Mouse (Mus musculus): ENCODE data around the gene 2610301B20Rik.
A peak's percentile ranks its signal among the peaks of the same experiment; 100 is the strongest.
"Not testable (repeated sequence)": the region's sequence is repeated elsewhere in the genome, so short reads cannot be mapped to it uniquely, and the experiment has no call there.

Gene 2610301B20Rik

DNA sequence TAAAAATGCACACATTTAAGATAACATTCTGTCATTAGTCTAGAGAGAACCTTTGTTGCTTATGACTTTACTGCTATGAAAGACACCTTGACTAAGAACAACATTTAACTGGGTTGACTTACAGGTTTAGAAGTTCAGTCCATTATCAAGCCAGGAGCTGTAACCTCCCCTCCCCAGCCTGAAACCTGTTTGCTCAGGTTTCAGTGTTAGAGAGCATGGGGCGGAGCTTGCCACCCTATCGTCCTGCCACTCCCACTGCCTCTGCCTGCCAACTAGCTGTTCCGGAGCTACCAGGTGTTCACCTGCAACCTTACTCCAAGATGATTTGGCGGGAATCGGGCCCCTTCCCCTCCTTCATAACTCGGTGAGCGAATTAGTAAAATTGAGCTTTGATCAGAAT is 37.1 kb downstream of the 2610301B20Rik start:
- not testable (repeated sequence) for DNase-seq (ENCODE audit: low spot score)

DNA sequence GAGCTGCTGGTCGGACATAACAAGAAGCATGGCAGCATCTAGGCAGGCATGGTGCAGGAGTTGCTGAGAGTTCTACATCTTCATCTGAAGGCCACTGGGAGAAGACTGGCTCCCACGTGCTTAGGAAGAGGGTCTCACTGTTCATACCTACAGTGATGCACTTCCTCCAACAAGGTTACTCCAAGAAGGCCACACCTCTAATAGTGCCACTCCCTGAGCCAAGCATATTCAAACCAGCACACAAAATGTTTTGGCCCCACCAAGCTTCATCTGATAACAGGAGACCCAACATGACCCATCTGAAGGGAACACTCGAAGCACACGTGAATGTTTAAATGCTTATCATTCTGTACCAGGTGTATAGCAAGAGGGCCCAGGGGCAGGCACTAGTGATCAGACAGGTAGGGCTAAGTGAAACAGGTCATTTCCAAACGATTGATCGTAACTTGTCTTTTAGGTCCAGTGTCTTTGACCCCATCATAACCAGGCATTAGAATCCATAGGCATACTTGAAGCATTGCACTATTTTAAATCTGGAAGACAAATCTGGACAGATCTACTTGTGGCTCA is 37.7 kb downstream of the 2610301B20Rik start:
- DNase-seq (ENCODE audit: low spot score) = no peak

DNA sequence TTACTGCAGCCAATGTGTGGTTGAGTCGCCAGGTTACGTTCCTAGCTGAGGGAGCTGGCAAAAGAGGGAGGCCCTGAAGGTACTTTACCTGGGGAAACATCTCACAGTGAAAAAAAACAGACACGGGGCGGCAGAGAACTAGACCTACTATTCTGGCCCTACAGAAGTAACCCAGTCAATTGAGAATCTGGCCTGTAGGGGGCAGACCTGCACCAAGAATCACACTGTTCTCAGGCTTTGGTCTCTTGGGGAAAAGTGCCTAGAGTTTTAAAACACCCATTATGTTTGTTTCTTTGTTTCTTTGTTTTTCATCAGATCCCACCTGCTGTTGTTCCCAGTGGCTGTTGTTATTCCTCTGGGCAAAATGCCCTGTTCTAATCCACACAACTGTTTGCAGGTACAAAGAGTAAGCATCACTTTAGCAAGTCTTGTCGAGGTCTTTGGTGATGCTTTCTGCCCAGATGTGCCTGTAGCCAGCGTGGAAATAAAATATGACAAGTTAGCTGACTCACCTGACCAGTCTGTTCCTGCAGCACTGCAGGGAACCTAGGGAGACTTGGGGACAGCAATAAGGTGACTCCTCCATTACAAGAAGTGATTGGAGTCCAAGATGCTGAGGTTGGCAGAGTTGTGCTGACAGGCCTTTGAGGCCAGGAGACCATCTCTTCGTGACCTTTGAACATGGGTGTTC is 38.5 kb downstream of the 2610301B20Rik start:
- peak; percentile 72 for DNase-seq (ENCODE audit: low spot score)

DNA sequence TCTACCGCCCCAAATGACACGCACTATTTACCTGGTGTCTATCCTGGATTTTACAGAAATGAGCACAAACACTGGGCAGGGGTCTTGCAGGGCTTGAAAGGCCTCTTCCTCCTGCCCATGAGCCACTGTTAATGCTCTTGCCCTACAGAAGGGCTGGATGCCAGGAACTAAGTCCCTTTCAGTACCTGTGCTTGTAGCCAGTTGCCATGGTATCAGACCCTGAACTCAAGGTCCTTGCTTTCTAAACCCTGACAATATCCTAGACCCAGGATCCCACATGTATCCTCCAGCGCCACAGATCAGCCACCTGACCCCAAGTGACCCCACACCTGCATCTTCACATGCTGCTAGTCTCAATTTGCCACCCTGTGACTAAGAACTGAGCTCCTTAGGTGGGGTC is 39.1 kb downstream of the 2610301B20Rik start:
- no peak for DNase-seq (ENCODE audit: low spot score)

DNA sequence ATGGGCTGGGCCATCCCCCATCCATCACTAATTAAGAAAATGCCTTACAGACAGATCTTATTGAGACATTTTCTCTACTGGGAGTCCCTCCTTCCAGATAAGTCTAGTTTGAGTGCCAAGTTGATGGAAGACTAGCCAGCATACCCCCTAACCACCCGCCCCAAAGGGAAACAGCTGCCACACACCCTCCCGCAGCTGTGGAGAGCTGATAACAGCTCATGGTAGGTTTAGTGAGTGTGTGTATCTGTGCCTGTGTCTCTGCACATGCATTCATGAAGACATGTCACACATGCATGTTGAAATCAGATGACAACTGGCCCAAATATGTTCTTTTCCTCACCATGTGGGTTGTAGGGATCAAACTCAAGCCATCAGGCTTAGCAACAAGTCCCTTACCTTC is 40.5 kb downstream of the 2610301B20Rik start:
- no peak for DNase-seq (ENCODE audit: low spot score)

DNA sequence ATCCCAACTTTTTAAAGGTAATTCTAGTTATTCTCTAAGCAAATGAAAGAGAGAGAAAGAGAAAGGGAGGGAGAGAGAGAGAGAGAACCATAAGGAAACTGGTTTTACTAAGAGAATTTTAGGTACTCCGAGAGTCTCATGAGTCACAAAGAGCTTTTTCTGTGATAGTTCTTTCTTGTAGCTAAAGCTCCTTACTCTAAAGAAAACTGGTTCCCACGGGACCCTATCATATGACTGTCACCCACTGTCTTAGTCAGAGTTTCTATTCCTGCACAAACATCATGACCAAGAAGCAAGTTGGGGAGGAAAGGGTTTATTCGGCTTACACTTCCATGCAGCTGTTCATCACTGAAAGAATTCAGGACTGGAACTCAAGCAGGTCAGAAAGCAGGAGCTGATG is 41.0 kb downstream of the 2610301B20Rik start:
- DNase-seq (ENCODE audit: low spot score) = no peak

DNA sequence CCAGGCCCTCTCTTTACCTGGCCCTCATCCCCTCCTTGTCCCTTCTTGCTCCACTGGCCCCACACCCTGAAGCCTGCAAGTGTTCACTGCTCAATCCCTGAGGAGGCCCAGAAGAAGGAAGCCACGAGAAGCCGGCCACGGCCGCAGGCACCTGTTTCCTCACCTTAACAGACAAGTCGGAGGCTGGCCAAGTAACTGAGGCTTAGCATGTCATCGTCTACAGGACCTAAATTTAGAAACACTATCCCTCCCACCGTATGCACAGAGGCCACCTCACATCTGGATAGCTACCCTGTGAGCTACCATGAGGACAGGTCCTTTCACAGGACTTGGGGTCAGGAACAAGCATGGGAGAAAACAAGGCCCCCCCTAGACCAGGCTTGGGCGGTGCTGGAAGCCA is 44.1 kb downstream of the 2610301B20Rik start:
- DNase-seq (ENCODE audit: low spot score) = no peak

DNA sequence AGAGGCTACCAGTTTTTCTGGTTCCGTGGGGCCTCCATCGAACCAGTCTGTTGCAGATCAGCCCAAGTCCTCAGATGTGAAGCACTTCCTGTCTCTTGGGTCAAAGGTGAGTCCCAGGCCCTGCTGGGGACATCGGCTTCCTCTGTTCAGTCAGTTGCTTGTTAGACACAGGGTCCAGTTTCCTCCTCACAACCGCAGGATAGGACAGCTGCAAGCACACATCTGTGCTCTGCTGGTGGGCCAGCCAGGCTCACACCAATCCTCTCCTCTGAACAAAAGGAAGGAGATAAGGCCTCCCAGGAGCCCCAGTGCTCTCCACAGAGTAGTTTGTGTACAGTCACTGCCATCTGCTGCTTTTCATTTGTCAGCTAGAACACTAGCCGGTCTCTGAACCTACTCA is 44.8 kb downstream of the 2610301B20Rik start:
- no peak for DNase-seq (ENCODE audit: low spot score)

DNA sequence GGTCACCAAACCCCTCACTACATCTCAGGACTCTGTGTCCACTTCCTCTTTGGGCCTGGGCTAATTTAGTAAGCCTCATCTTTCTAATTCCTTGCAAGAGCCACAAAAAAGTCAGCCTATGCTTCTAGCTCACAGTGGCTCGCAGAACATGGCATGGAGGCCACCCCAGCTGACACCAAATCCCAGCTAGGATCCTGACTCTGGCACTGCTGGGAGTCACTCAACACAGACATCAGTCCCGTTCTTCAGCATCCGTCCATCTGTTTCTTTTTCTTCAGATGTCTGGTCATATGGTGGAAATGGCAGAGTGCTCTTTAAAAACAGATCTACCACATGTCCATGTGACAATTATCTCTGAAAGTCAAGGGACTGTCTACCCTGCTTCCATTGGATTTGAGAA is 45.2 kb downstream of the 2610301B20Rik start:
- no peak for DNase-seq (ENCODE audit: low spot score)

DNA sequence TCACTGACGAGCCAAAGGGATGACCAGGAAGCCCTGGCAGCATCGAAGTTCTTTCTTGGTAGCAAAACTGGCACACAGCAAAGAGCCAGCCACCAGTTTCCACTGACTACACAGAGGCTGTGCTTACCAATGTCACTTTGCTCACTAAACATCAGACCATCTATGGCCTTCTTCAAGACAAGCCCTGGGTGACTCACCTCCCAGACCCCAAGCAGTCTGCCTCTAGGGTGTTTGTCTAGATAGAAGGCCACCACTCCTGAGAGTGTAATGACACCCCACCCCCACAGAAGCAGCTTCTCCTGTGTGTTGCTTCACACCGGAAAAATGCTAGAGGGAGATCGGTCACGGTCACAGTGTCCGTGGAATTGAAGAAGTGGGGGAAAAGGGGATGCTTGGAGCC is 45.7 kb downstream of the 2610301B20Rik start:
- no peak for DNase-seq (ENCODE audit: low spot score)

DNA sequence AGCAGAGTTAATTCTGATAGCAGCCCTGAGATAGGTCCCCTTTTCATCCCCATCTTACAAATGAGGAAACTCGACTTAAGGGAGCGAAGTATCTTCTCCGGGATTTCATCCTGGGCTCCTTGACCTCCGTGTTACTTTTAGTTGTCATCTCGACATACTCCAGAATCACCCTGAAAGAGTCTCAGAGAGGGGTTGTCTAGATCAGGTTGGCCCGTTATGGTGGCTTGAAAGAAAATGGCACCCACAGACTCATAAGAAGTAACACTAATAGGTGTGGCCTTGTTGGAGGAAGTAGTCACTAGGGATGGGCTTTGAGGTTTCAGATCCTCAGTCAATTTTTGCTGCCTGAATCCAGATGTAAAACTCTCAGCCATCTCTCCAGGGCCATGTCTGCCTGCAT is 46.3 kb downstream of the 2610301B20Rik start:
- DNase-seq (ENCODE audit: low spot score) = no peak

DNA sequence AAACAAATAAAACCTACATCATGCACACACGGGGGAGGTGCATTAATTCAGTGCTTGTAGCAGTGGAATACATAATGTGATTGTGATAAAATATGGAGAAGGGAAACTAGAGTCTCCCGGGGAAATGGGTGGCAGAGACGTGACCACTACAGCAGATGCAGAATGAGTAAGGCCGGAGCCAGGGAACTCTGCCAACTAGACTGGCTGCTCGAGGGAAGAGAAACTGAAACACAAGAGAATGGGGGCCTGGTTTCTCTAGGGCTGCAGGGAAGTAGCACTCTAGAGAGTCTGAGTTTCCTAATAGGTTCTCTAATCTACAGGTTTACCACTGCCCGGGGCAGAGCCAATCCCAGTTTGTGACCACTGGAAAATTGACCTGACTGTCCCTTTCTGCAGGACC is 48.9 kb downstream of the 2610301B20Rik start:
- peak; percentile 57 for DNase-seq (ENCODE audit: low spot score)

DNA sequence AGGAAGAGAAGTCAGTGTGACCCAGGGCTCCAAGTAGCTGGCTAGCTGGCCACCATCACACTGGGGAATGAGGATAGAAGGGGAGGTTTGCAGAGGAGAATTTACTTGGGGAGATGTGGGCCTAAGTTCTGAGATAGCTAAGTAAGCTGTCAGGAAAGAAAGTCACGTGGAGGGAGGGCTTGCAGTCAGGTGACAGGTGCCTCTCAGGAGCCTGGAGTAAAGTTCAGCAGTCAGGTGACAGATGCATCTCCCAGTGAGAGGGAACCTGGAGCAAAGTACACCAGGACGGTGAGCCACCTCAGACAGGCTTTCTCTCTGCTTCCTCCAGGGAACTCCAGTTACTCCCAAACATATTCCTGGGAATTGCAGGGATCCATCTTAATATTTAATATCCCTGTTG is 49.8 kb downstream of the 2610301B20Rik start:
- no peak for DNase-seq (ENCODE audit: low spot score)

DNA sequence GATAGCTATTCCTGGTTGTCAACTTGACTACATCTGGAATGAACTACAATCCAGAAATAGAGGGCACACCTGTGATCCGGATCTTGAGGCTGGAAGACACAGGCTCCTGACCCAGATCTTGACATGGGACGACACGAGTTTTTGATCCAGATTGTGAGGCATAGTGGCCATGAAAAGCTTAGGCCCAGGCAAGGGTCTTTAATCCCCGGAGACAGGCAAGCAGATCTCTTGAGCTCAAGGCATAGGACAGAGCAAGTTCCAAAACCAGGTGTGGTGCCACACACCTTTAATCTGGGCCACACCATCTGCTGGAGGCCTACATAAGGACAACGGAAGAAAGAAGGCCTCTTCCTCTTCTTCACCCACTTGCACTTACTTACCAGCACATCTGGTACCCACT is 50.2 kb downstream of the 2610301B20Rik start:
- no peak for DNase-seq (ENCODE audit: low spot score)

DNA sequence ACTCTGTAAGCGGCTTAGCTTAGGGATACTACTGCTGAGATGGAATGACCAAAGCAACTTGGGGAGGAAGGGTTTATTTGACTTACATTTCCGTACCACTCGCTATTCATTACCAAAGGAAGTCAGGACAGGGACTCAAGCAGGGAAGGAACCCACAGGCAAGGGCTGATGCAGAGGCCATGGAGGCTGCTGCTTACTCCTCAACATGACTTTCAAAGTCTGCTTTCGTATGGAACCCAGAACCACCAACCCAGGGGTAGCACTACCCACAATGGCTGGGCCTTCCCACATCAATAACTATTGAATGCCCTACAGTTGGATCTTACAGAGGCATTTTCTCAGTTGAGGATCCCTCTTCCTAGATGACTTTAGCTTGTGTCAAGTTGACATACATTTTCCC is 52.1 kb downstream of the 2610301B20Rik start:
- no peak for DNase-seq (ENCODE audit: low spot score)

DNA sequence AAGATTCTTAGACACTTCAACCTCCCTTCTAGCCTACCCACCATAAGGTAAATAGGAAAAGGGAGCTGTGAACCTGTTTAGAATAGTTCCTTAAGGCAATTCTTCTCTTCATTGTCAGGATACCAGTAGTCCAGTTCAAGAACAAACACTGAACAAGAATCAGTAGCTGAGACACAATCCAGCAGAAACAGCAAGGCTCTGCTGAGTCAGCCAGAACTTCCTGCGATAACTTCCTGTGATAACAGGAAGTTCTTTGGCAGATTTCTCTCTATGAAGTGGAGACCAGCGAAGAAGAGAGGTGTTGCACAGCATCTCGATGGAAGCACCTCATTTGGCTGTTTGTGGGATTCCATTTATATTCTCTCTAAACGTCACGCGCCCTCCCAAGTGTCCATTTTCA is 53.9 kb downstream of the 2610301B20Rik start:
- DNase-seq (ENCODE audit: low spot score) = no peak

DNA sequence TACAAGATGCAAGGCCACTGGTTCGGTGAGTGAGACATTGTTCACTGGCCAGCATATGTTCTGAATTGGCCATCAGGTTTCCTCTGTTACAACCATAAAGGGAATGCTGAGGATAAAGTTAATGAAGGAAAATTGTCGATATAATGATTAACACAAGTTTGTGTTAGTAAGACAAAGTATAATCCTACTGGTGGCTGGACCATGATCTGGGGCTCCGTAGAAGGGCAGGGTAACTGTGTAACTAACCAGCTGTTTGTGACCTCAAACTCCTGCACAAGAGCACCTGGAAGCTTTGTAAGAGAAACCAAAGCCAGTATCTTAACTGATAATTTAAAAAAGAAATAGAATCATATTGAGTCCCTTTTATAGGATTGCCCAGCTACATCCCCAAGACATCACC is 55.4 kb downstream of the 2610301B20Rik start:
- DNase-seq (ENCODE audit: low spot score) = no peak

DNA sequence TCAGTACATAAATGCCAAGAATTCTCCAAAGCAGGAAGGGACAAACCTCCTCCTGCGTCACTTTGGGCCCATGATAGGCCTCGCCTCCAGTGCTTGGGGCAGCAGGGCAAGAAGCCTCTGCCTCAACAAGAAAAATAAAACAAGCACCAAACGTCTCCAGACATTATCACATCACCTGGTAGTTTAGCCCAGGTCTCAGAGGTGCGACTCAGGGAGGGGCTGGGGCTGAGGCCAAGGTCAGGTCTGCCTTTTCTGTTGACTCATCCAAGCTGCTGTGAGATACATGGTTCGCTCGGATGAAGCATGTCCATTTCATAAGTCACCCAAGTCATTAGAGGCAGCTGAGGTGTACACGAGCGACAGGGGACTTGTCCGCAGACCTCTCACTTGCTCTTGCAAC is 56.7 kb downstream of the 2610301B20Rik start:
- no peak for DNase-seq (ENCODE audit: low spot score)

DNA sequence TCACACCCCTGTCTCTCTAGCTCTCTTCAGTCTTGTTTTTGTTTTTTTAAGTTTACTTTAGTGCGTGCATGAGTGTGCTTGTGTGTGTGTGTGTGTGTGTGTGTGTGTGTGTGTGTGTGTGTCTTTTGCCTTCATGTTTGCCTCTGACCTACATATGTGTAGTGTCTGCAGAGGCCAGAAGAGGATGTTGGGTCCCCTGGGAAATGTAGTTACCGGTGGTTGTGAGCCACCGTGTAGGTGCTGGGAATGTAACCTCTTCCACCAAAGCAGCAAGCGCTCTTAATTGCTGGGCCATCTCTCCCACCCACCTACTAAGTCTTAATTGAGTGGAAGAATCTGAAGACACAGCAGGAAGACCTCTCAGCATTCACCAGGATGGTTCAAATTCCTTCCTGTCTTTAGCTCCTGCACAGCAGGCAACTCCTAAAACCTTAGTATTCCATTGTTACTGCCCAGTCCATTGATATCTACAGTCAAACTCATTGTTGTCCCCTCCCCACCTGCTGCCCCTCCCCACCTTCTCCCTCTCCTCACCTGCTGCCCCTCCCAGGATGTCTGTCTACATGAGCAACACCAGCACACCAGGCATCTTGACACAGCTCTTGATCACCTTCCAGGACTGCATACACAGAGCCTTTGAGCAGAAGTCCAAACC is 57.9 kb downstream of the 2610301B20Rik start:
- no peak for DNase-seq (ENCODE audit: low spot score)

DNA sequence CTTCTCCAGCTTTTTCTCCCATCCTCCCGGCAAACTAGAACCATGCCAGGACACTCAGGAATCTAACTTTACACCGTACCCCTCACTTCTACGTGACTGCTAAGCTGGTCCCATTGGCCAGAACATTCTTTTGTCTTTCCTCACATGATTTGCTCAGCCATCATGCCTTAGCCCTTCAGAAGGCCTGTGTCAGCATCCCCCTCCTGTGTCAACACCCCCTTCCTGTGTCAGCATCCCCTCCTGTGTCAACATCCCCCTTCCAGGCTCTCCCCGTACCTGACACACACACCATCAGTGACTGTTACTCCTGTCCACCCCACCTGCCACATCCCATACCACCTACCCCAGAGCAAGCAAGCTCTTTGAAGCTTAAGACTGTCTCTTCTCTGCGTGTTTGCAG is 58.5 kb downstream of the 2610301B20Rik start:
- DNase-seq (ENCODE audit: low spot score) = no peak

DNA sequence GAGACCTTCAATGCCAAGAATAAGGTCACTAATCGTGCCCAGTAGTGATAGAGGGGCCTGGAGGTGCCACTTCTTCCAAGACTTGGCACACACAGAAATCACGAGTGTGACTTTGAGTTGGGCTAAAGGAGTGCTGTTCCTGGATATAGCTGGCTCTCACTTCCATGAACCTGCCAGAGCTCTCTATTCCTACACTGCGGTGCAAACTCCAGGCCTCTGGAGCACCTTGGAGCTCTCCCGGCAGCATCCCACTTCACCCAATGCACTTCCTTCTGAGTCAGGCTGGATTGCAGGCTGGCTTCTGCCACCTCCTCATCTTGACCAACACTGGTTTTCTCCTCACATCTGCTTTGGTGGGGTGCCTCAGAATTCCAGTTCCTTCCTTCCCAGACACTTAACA is 62.5 kb downstream of the 2610301B20Rik start:
- DNase-seq (ENCODE audit: low spot score) = no peak
